Mouse (Mus musculus) cerebellum, postnatal 14 days (tissue): ENCODE measurements around the gene Gpr83.

Source experiments
- DNase-seq, 2 experiments: peaks; one replicate each; pipeline ENCODE4 v3.0.0; 2021; ENCODE audit warnings: mixed read lengths in 2 of 2

Gene Gpr83

GRCm38 (mm10) chr9:14904741-14905475, 44.9 kb downstream of the Gpr83 start:
- peak in 1 of 2 experiments; percentile 20 for DNase-seq

- no peak for DNase-seq
Observed at GRCm38 (mm10) chr9:14905956-14906355, 45.9 kb downstream of the Gpr83 start.

- no peak for DNase-seq
Observed at GRCm38 (mm10) chr9:14907816-14908415, 47.9 kb downstream of the Gpr83 start.

GRCm38 (mm10) chr9:14909981-14910380, 50.0 kb downstream of the Gpr83 start:
- no peak for DNase-seq

GRCm38 (mm10) chr9:14912037-14912436, 52.0 kb downstream of the Gpr83 start:
- DNase-seq = no peak

- no peak for DNase-seq
Observed at GRCm38 (mm10) chr9:14917661-14918060, 57.7 kb downstream of the Gpr83 start.

- DNase-seq = no peak
Observed at GRCm38 (mm10) chr9:14918825-14919668, 59.0 kb downstream of the Gpr83 start.
